Mouse (Mus musculus): Measurements from ENCODE around the gene Cep78. TPM values are rescaled to one million over a fixed set of nuclear protein-coding genes. Genes with fewer than 3 reads are reported as not detected.

Gene Cep78
- polyA plus RNA-seq, 1 experiment from 2014 or later, result 25.4 TPM

- H3K36me3 ChIP-seq (ENCODE audit: insufficient read depth, low read length), result 0 out of 2 replicates have a peak, but pooled peaks cover 14% of the 10 kb centered on the region
- 40% methylated on average over 4 of the region's 4 CpGs for WGBS
- H3K9ac ChIP-seq (replicated peaks; ENCODE audit: low read length), result 0 out of 2 replicates have a peak overlapping the region, but pooled peaks have one; percentile 16
- H3K4me3 ChIP-seq (ENCODE audit: low read length), result no peak overlapping the region
- H3K27ac ChIP-seq (ENCODE audit: low read length), result no peak overlapping the region
- H3K4me2 ChIP-seq (replicated peaks; ENCODE audit: low read depth, low read length), result no peak overlapping the region
- ATAC-seq (ENCODE audit: low FRiP score, low TSS enrichment), result no peak
- no peaks in the 10 kb centered on the region for H3K9me3 ChIP-seq (ENCODE audit: low read length)
- H3K4me1 ChIP-seq (ENCODE audit: insufficient read depth, low read length), result peaks cover 17% of the 10 kb centered on the region
- no peaks in the 10 kb centered on the region for H3K27me3 ChIP-seq (ENCODE audit: insufficient read depth, low read length)
Observed at GRCm38 (mm10) chr19:15981861-15982260, 2.9 kb downstream of the Cep78 start.

GRCm38 (mm10) chr19:15973365-15973764 lies 11.4 kb downstream of the Cep78 start:
- H3K4me2 ChIP-seq (replicated peaks; ENCODE audit: low read depth, low read length), result no peak overlapping the region
- no peaks in the 10 kb centered on the region for H3K9me3 ChIP-seq (ENCODE audit: low read length)
- H3K27me3 ChIP-seq (ENCODE audit: insufficient read depth, low read length), result no peaks in the 10 kb centered on the region
- no peak overlapping the region for H3K4me3 ChIP-seq (ENCODE audit: low read length)
- no peak overlapping the region for H3K27ac ChIP-seq (ENCODE audit: low read length)
- peaks cover 36% of the 10 kb centered on the region for H3K36me3 ChIP-seq (ENCODE audit: insufficient read depth, low read length)
- ATAC-seq (ENCODE audit: low FRiP score, low TSS enrichment), result 0 out of 2 replicates have a peak, but pooled peaks have one; percentile 73
- peaks cover 6% of the 10 kb centered on the region; the same call in 1 of the 2 replicates for H3K4me1 ChIP-seq (ENCODE audit: insufficient read depth, low read length)
- H3K9ac ChIP-seq (replicated peaks; ENCODE audit: low read length), result no peak overlapping the region
- 23% methylated on average over 4 of the region's 4 CpGs for WGBS

DNA sequence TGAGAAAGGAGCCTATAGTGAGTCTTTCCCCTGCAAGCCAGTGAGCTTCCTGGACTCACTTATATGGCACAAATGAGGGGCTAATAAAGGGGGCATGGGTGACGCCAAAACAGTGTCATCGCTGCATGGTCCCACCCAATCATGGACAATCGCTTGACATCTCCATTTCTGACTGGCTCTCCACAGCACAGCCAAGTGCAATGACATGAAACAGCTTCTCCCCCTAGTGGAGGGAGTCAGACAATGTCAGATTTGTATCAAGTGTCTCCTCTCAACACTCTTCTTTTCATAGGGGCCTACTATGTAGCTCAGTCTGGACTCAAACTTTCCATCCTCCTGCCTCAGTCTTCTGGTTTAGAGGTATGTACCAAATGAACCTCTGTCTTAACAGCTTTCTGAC lies 19.7 kb downstream of the Cep78 start:
- Histone ChIP-seq H3K27ac (ENCODE audit: low read length) (no peak overlapping the region), H3K27me3 (ENCODE audit: insufficient read depth, low read length) (no peaks in the 10 kb centered on the region), H3K36me3 (ENCODE audit: insufficient read depth, low read length) (peaks cover 27% of the 10 kb centered on the region), H3K9me3 (ENCODE audit: low read length) (no peaks in the 10 kb centered on the region), H3K9ac (replicated peaks; ENCODE audit: low read length) (no peak overlapping the region), H3K4me1 (ENCODE audit: insufficient read depth, low read length) (no peaks in the 10 kb centered on the region), H3K4me3 (ENCODE audit: low read length) (no peak overlapping the region), H3K4me2 (replicated peaks; ENCODE audit: low read depth, low read length) (no peak overlapping the region)
- WGBS, result 46% methylated on average over 3 of the region's 3 CpGs
- peak; percentile 81 for ATAC-seq (ENCODE audit: low FRiP score, low TSS enrichment)

GRCm38 (mm10) chr19:15964533-15964932 lies 20.3 kb downstream of the Cep78 start:
- Histone ChIP-seq H3K9me3 (ENCODE audit: low read length) (no peaks in the 10 kb centered on the region), H3K27me3 (ENCODE audit: insufficient read depth, low read length) (no peaks in the 10 kb centered on the region), H3K4me2 (replicated peaks; ENCODE audit: low read depth, low read length) (no peak overlapping the region), H3K4me1 (ENCODE audit: insufficient read depth, low read length) (no peaks in the 10 kb centered on the region), H3K4me3 (ENCODE audit: low read length) (no peak overlapping the region), H3K9ac (replicated peaks; ENCODE audit: low read length) (no peak overlapping the region), H3K36me3 (ENCODE audit: insufficient read depth, low read length) (peaks cover 27% of the 10 kb centered on the region), H3K27ac (ENCODE audit: low read length) (no peak overlapping the region)
- no peak for ATAC-seq (ENCODE audit: low FRiP score, low TSS enrichment)
- WGBS, result 93% methylated on average over 7 of the region's 7 CpGs

GRCm38 (mm10) chr19:15963011-15963695 lies 21.6 kb downstream of the Cep78 start:
- 85% methylated on average over 17 of the region's 17 CpGs for WGBS
- no peak overlapping the region for H3K9ac ChIP-seq (replicated peaks; ENCODE audit: low read length)
- H3K4me1 ChIP-seq (ENCODE audit: insufficient read depth, low read length), result no peaks in the 10 kb centered on the region
- no peak for ATAC-seq (ENCODE audit: low FRiP score, low TSS enrichment)
- H3K9me3 ChIP-seq (ENCODE audit: low read length), result no peaks in the 10 kb centered on the region
- H3K27me3 ChIP-seq (ENCODE audit: insufficient read depth, low read length), result no peaks in the 10 kb centered on the region
- no peak overlapping the region for H3K27ac ChIP-seq (ENCODE audit: low read length)
- H3K36me3 ChIP-seq (ENCODE audit: insufficient read depth, low read length), result peaks cover 28% of the 10 kb centered on the region; the same call in 1 of the 2 replicates
- no peak overlapping the region for H3K4me3 ChIP-seq (ENCODE audit: low read length)
- H3K4me2 ChIP-seq (replicated peaks; ENCODE audit: low read depth, low read length), result no peak overlapping the region

DNA sequence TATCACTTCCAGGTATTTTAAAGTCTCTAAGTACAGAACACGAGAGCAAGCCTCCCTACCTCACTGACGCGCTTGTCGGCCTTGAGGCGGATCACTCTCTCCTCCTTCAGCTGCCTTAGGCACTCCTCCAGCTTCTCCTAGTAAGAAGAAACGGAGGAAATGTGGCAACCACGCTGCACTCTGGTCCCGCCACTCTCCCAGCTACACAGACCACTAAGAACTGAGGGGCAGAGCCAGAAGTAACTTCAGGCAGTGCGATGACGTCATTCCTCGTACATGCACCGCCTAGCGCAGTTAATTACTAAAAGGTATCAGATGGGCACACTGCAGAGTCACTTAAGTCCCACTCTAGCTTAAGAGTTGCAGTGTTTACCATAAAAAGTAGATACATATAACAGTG lies 22.5 kb downstream of the Cep78 start:
- Histone ChIP-seq H3K4me2 (replicated peaks; ENCODE audit: low read depth, low read length) (no peak overlapping the region), H3K36me3 (ENCODE audit: insufficient read depth, low read length) (peaks cover 28% of the 10 kb centered on the region; the same call in 1 of the 2 replicates), H3K27me3 (ENCODE audit: insufficient read depth, low read length) (no peaks in the 10 kb centered on the region), H3K9me3 (ENCODE audit: low read length) (no peaks in the 10 kb centered on the region), H3K9ac (replicated peaks; ENCODE audit: low read length) (no peak overlapping the region), H3K4me1 (ENCODE audit: insufficient read depth, low read length) (no peaks in the 10 kb centered on the region), H3K27ac (ENCODE audit: low read length) (no peak overlapping the region), H3K4me3 (ENCODE audit: low read length) (no peak overlapping the region)
- ATAC-seq (ENCODE audit: low FRiP score, low TSS enrichment), result 0 out of 2 replicates have a peak, but pooled peaks have one; percentile 57
- 75% methylated on average over 13 of the region's 13 CpGs for WGBS

DNA sequence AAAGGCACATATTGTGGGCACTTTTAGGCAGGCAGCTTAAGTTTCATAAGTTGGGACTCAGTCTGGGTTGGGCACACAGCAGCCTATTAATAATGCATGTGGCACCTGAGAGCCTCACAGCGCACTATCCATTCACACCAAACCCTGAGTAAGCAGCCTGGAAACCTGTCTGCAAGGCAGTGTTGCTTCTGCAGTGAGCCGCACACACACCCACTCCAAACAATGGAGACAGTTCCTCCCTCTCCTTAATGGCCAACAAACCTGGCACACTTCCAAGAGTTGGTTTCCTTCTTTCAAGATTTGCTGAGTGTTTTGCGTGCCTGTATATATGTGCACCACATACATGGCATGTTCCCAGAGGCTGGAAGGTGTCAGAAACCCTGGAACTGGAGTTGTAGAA lies 34.6 kb downstream of the Cep78 start:
- WGBS, result 63% methylated on average over 3 of the region's 3 CpGs
- no peaks in the 10 kb centered on the region for H3K27me3 ChIP-seq (ENCODE audit: insufficient read depth, low read length)
- no peak for ATAC-seq (ENCODE audit: low FRiP score, low TSS enrichment)

GRCm38 (mm10) chr19:15948867-15949266 lies 35.9 kb downstream of the Cep78 start:
- no peaks in the 10 kb centered on the region for H3K9me3 ChIP-seq (ENCODE audit: low read length)
- 80% methylated on average over 1 of the region's 1 CpGs for whole genome bisulfite sequencing
- no peak overlapping the region for H3K9ac ChIP-seq (replicated peaks; ENCODE audit: low read length)
- no peak overlapping the region for H3K4me3 ChIP-seq (ENCODE audit: low read length)
- no peaks in the 10 kb centered on the region for H3K4me1 ChIP-seq (ENCODE audit: insufficient read depth, low read length)
- ATAC-seq (ENCODE audit: low FRiP score, low TSS enrichment), result no peak
- H3K4me2 ChIP-seq (replicated peaks; ENCODE audit: low read depth, low read length), result no peak overlapping the region
- no peaks in the 10 kb centered on the region for H3K27me3 ChIP-seq (ENCODE audit: insufficient read depth, low read length)
- H3K27ac ChIP-seq (ENCODE audit: low read length), result no peak overlapping the region
- H3K36me3 ChIP-seq (ENCODE audit: insufficient read depth, low read length), result no peaks in the 10 kb centered on the region

More for the DNA sequence above, 34.6 kb downstream of the Cep78 start:
- Histone ChIP-seq H3K4me3 (ENCODE audit: low read length) (no peak overlapping the region), H3K9me3 (ENCODE audit: low read length) (peaks cover 4% of the 10 kb centered on the region; the same call in 1 of the 2 replicates), H3K36me3 (ENCODE audit: insufficient read depth, low read length) (peaks cover 7% of the 10 kb centered on the region), H3K9ac (replicated peaks; ENCODE audit: low read length) (no peak overlapping the region), H3K27ac (ENCODE audit: low read length) (no peak overlapping the region), H3K4me1 (ENCODE audit: insufficient read depth, low read length) (no peaks in the 10 kb centered on the region), H3K4me2 (replicated peaks; ENCODE audit: low read depth, low read length) (no peak overlapping the region)

GRCm38 (mm10) chr19:15948426-15948825 lies 36.4 kb downstream of the Cep78 start:
- Histone ChIP-seq H3K4me2 (replicated peaks; ENCODE audit: low read depth, low read length) (no peak overlapping the region), H3K27me3 (ENCODE audit: insufficient read depth, low read length) (no peaks in the 10 kb centered on the region), H3K9ac (replicated peaks; ENCODE audit: low read length) (no peak overlapping the region), H3K27ac (ENCODE audit: low read length) (no peak overlapping the region), H3K9me3 (ENCODE audit: low read length) (peaks cover 2% of the 10 kb centered on the region; the same call in 1 of the 2 replicates), H3K36me3 (ENCODE audit: insufficient read depth, low read length) (no peaks in the 10 kb centered on the region), H3K4me1 (ENCODE audit: insufficient read depth, low read length) (no peaks in the 10 kb centered on the region), H3K4me3 (ENCODE audit: low read length) (no peak overlapping the region)
- ATAC-seq (ENCODE audit: low FRiP score, low TSS enrichment), result no peak
- 85% methylated on average over 7 of the region's 7 CpGs for WGBS

GRCm38 (mm10) chr19:15947237-15947636 lies 37.6 kb downstream of the Cep78 start, which contains the start of gene Psat1:
Gene Psat1 (minus strand): TSS chr19:15947337.
- Histone ChIP-seq H3K27ac (ENCODE audit: low read length) (peak within 1 kb of the TSS; percentile 64), H3K27me3 (ENCODE audit: insufficient read depth, low read length) (no peaks in the 10 kb centered on the region), H3K9me3 (ENCODE audit: low read length) (peaks cover 3% of the 10 kb centered on the region; the same call in 1 of the 2 replicates), H3K4me2 (replicated peaks; ENCODE audit: low read depth, low read length) (no peak within 1 kb of the TSS), H3K4me3 (ENCODE audit: low read length) (no peak within 1 kb of the TSS), H3K4me1 (ENCODE audit: insufficient read depth, low read length) (no peaks in the 10 kb centered on the region), H3K9ac (replicated peaks; ENCODE audit: low read length) (no peak within 1 kb of the TSS), H3K36me3 (ENCODE audit: insufficient read depth, low read length) (no peaks in the 10 kb centered on the region)
- no peak; the same call in 1 of the 2 replicates for ATAC-seq (ENCODE audit: low FRiP score, low TSS enrichment)
- WGBS, result 75% methylated on average over 7 of the region's 7 CpGs
